Mouse (Mus musculus) urinary bladder, postnatal 36 days (tissue): ENCODE measurements around the gene Lax1.
"Not testable (repeated sequence)": the region's sequence is repeated elsewhere in the genome, so short reads cannot be mapped to it uniquely, and the experiment has no call there.

Experiments
- DNase-seq, 2 experiments: peaks; one replicate each; pipeline ENCODE4 v3.0.0; 2022; ENCODE audit warnings: low spot score in 2 of 2, mixed read lengths in 1 of 2

Gene Lax1

DNA sequence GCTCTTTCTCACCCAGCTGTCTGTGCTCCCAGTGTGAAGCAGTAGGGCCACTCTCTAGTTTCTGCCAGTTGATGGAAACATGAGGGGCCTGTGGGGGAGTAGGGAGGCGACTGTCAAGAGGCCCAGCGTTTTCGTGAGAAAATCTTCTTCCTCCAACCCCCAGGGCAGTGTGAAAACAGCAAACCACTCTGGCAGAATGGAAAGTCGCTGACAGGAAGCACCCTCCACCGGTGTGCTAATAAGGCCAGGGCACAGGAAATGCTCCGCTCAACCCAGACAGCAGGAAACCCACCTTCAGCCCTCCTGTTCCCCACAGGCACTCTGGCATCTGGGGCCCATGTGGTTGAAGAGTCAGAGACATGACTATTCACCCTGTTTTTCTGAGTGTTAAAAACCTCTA, at the start of gene Lax1:
Gene Lax1 (minus strand): TSS at position 212 of the 400 bp plus-strand sequence.
- DNase-seq, result no peak

- DNase-seq, result no peak
These were observed 46.8 kb upstream of the Lax1 start for GRCm38 (mm10) chr1:133736664-133737063.

GRCm38 (mm10) chr1:133735995-133736652, 46.2 kb upstream of the Lax1 start:
- DNase-seq, result peak; percentile 49 to 54

- no peak for DNase-seq
These were observed 42.9 kb upstream of the Lax1 start for GRCm38 (mm10) chr1:133732814-133733213.

- DNase-seq, result no peak
These were observed 38.4 kb upstream of the Lax1 start for GRCm38 (mm10) chr1:133728339-133728738.

DNA sequence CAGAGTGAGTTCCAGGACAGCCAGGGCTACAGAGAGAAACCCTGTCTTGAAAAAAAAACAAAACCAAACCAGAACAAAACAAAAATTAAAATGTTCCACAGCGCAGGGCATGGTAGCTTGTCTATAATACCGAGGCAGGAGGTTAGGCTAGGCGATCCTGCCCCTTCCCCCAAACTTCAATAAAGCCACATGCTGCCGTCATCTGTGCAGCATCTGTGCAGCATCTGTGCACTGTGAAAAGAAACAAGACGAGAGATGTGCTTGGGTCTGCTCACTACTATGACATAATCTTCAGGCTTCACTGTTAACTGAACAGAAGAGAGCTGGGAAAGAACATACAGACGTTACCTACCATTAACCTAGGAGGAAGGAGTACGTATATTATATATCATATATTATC, 30.4 kb upstream of the Lax1 start:
- DNase-seq, result no peak

DNA sequence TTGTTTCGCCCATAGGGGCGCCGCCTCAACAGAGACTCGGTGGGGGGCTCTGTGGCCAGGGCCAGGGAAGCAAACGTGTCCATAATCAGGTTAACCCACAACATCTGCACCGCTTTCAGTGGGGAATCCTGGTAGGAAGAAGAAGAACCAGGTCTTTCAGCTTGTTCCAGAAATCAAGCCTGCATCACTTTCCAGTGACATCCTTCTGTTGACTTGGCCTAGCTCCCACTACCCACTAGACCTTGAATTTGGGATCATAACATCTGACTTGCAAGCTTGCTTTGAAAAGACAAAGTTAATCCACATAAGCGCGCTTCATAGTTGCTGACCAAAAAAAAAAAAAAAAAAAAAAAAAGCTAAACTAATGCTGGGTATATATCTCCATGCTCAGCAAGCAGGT, 28.9 kb upstream of the Lax1 start:
- DNase-seq, result no peak

- DNase-seq, result no peak
These were observed 28.4 kb upstream of the Lax1 start for GRCm38 (mm10) chr1:133718296-133718695.

DNA sequence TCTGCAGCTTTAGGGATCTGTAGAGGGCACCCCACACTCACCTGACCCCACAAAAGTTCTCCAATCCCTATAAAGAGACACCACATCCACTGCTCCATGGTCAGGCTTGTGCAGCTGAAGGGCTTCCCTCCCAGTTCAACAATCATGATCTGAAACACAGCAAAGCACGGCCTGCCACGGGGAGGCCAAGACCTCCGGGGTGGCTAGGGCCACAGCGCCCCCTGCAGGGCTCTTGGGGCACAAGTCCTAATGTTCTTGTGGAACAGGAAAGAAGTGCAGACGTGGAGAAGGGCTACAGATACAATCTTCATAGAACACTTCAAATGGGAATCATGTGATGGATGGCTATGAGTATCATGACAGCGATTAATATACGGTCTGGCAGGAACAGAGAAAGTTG, 26.6 kb upstream of the Lax1 start:
- DNase-seq, result peak in 1 of 2 experiments; percentile 47

- DNase-seq, result no peak
These were observed 25.3 kb upstream of the Lax1 start for GRCm38 (mm10) chr1:133715191-133715590.

GRCm38 (mm10) chr1:133713009-133713370, 23.1 kb upstream of the Lax1 start:
- peak in 1 of 2 experiments; percentile 57 for DNase-seq

- DNase-seq, result no peak
These were observed 22.5 kb upstream of the Lax1 start for GRCm38 (mm10) chr1:133712288-133713008.

DNA sequence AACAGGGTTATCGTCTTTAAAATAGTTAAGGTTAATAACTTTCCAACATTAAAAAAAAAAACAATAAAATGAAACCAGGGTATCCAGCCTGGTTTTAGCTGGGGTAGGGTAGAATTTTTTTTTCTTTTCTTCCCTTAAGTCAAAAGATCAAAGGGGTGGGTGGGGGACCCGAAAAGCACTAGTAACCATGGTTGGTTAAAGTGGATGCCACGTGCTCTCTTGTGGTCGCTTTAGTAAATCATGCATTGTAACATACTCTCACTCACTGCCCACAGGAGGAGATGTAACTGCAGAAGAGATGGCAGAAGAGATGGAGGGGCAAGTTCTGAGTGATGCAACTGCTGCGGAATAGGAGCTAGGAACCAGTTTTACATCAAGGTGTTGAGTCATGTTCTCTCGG, 21.5 kb upstream of the Lax1 start:
- DNase-seq, result no peak

DNA sequence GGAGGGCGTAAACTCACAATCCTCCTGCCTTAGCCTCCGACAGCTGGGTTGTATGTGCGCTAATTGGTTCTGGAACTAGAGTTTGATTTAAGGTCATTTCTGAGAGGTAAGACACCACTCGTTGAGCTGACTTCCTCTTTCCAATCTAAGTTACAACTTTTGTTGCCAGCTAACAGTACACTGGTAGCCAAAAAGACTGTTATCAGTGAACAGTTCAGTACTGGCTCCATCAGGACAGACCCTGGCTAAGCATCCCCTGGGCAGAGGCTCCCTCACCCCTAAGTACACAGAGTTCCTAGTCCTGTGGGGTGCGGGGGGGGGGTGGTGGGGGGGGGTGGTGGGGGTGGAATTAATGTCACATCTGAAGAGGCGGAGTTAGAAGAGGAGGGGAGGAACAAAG, 21.0 kb upstream of the Lax1 start:
- DNase-seq, result no peak

- no peak for DNase-seq
These were observed 19.4 kb upstream of the Lax1 start for GRCm38 (mm10) chr1:133709292-133709691.

DNA sequence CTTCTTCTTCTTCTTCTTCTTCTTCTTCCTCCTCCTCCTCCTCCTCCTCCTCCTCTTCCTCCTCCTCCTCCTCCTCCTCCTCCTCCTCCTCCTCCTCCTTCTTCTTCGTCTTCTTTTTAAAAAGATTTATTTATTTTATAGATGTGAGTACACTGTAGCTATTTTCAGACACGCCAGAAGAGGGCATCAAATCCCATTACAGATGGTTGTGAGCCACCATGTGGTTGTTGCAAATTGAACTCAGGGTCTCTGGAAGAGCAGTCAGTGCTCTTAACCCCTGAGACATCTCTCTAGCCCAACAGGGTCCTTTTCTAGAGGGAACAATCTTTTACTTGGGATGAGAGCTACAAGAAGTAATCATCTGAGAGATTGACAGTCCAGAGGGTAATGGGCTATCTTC, 11.9 kb upstream of the Lax1 start:
- not testable (repeated sequence) for DNase-seq

DNA sequence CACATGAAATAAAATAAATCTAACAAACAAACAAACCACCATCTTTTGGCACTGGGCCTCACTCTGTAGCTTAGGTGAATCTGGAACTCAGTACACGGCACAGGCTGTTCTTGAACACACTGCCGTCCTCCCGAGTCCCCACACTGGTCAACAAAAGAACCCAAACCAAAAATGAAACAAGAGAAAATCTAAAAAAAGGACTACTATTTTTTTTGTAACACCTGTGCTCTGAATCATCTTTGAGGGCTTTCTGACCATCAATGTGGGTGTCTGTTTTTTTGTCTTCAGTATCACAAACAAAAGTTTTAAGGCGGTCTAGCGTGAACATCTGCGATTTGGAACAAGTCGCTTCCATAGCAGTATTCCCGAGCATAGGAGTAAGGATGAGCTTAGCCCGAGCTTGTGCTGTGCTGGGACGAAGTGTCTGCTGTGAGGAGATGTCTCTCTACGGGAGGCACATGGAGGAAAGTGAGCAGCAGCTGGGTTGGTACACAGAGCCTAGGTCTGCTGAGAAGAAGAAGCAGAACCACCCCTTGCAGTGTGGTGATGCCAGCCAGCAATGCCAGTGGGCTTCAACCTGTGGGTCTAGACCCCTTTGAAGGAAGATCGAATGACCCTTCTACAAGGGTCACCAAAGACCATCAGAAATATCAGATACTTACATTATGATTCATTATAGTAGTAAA, 8.2 kb upstream of the Lax1 start:
- no peak for DNase-seq

DNA sequence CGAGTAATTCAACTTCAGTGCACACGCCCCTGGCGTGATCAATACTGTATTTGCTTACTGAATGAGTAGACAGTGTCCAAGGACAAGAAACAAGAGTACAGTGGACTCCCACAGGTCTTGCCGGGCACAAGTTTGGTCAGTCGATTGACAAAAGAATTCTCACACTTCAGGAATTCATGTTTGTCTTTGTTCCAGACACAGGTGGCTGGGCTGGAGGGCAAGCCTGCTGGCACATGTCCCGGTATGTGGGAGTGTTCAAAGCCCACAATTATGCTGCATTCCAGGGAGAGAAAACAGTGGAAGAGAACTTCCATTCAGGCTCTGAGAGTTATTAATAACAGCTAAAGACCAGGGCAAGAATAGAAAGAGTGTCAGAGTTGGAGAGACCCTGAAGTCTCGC, 6.0 kb upstream of the Lax1 start:
- DNase-seq, result peak; percentile 54 to 57

DNA sequence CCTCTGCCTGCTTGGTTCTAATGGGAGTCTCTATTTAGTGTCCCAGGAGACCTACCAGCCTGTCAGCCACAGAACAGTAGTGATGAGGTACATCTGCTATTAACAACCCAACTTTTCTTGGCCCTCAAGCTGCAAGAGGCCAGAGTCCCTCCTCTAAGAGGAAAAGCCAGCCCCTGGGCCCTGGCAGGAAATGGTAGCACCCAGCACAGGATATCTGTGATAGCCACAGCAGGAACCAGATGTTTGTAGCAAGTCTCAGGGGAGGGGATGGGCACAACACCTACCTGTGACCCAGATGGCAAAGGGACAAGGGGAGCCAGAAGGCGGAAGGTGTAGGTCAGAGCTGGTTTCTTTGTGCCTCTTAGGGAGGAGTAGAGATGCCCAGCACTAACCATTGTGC, 5.0 kb upstream of the Lax1 start:
- DNase-seq, result no peak

GRCm38 (mm10) chr1:133694301-133694700, 4.4 kb upstream of the Lax1 start:
- no peak for DNase-seq

- no peak for DNase-seq
These were observed 3.7 kb upstream of the Lax1 start for GRCm38 (mm10) chr1:133693536-133694114.

DNA sequence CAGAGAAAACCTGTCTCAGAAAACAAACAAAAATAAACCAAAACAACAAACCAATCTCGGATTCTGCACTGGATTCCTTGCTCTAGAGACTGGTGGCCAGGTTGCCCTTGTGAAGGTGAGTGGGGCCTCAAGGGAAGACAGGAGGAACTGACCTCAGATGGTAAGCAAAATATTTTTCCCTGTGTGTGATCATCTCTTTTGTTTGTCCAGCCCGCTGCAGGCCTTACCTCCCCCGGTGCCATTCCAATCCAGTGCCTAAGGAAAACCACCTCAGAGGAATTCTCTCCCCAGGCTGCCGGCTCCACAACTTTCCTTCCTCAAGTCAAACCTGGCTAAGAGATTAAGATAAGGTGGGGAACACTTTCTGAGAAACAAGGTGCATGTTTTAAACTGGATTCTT, 2.3 kb upstream of the Lax1 start:
- no peak for DNase-seq

- DNase-seq, result no peak
These were observed 1.1 kb upstream of the Lax1 start for GRCm38 (mm10) chr1:133691046-133691445.
